Mouse (Mus musculus): ENCODE data around the gene Tango6. TPM values are rescaled to one million over a fixed set of nuclear protein-coding genes. Genes with fewer than 3 reads are reported as not detected.

Tango6 gene
- total and polyA plus RNA-seq, 2 experiments from 2014 or later = 3.0 to 6.1 TPM

DNA sequence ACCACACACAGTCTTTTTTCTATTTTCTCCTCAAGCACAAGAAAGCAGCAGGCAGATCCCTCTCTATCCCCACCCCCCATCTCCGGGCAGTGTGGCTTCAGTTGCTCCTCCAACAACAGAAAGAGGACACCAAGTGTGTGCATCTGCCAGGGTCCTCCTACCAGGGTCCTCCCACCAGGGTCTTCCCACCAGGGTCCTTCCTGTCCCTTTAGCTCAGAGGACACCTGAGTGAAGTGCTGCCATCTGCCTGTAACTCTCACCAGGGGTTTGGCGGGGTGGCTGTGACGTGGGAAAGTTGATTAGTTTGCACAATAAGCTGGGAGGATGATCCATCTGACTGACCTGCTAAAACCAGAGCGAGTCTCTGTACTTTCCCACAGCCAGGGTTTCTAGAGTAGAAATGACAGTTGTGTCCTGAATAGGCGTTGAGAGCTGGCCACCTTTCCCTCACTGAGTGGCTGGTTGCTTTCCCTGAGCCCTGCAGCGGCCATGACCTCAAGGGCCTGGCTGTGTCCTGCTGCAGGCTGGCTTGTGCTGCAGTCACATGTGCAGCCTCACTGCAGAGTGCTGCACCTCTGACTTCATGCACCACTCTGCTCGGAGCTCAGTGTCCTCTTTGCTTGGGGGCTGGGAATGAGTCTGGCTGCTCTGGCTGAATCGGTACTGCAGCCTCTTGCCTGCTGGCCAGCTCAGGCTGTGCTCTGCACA, 171.8 kb downstream of the Tango6 start:
- H3K27ac ChIP-seq (ENCODE audit: low read depth, low read length) = no peak overlapping the region
- WGBS = 40% methylated on average over 8 of the region's 8 CpGs
- H3K36me3 ChIP-seq (ENCODE audit: insufficient read depth, low read length) = no peaks in the 10 kb centered on the region
- H3K4me1 ChIP-seq (ENCODE audit: insufficient read depth, low read length) = no peaks in the 10 kb centered on the region
- H3K4me3 ChIP-seq (ENCODE audit: low read depth, low read length) = no peak overlapping the region
- H3K9ac ChIP-seq (replicated peaks; ENCODE audit: low read length, poor library complexity, severe bottlenecking) = no peak overlapping the region; the same call in 1 of the 2 replicates
- H3K9me3 ChIP-seq (ENCODE audit: low read length) = no peaks in the 10 kb centered on the region
- ATAC-seq (ENCODE audit: low FRiP score) (no peak), DNase-seq (ENCODE audit: low spot score) (no peak)
- no peak overlapping the region for H3K4me2 ChIP-seq (ENCODE audit: low read depth, low read length, poor library complexity, severe bottlenecking)
- H3K27me3 ChIP-seq (ENCODE audit: insufficient read depth, low read length) = no peaks in the 10 kb centered on the region
- peak; percentile 33 for TF ChIP-seq CTCF (IDR thresholded peaks at IDR 0.05)

DNA sequence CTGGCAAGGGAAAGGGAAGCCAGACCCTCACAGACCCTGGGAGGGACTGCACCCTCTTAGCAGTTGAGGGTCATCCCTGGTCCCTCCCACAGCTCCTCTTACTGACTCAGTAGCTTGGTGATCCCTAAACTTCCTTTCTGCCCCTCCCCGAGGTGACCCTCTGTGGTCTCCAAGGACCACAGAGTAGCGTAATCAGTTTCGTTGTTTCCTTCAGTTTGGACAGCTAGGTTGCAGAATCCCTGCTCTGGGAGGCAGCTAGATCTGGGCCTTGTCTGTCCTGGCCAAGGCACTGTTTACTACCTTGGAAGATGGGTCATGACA, 172.3 kb downstream of the Tango6 start:
- H3K27ac ChIP-seq (ENCODE audit: low read depth, low read length) = no peak overlapping the region
- no peaks in the 10 kb centered on the region for H3K9me3 ChIP-seq (ENCODE audit: low read length)
- TF ChIP-seq CTCF (IDR thresholded peaks at IDR 0.05) = no peak
- H3K4me3 ChIP-seq (ENCODE audit: low read depth, low read length) = no peak overlapping the region
- no peak for ATAC-seq (ENCODE audit: low FRiP score)
- no peaks in the 10 kb centered on the region for H3K27me3 ChIP-seq (ENCODE audit: insufficient read depth, low read length)
- H3K36me3 ChIP-seq (ENCODE audit: insufficient read depth, low read length) = no peaks in the 10 kb centered on the region
- no peaks in the 10 kb centered on the region for H3K4me1 ChIP-seq (ENCODE audit: insufficient read depth, low read length)
- no peak overlapping the region; the same call in 1 of the 2 replicates for H3K9ac ChIP-seq (replicated peaks; ENCODE audit: low read length, poor library complexity, severe bottlenecking)
- H3K4me2 ChIP-seq (ENCODE audit: low read depth, low read length, poor library complexity, severe bottlenecking) = no peak overlapping the region
- WGBS = 85% methylated on average over 3 of the region's 3 CpGs
- no peak for DNase-seq (ENCODE audit: low spot score)

DNA sequence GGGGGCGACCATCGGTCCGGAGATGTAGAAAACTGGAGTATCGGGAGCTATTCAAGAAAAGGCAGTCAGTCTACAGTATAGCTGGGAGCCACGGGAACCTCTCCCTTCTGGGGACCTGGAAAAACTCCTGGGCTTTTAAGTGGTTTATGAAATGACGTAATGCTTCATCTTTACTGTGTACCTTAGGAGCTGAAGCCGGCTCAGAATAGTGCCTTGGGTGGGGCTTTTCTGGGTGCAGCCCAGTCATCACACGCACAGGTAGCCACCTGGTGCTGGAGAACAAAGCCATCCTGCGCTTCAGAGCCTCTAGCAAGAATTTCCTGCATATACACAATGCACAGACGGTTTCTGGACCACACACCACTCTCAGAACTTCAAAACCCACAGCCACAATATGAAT, 180.0 kb downstream of the Tango6 start:
- Histone ChIP-seq H3K9ac (replicated peaks; ENCODE audit: low read length, poor library complexity, severe bottlenecking) (no peak overlapping the region), H3K4me3 (ENCODE audit: low read depth, low read length) (no peak overlapping the region), H3K27ac (ENCODE audit: low read depth, low read length) (no peak overlapping the region), H3K9me3 (ENCODE audit: low read length) (no peaks in the 10 kb centered on the region), H3K4me2 (ENCODE audit: low read depth, low read length, poor library complexity, severe bottlenecking) (no peak overlapping the region), H3K4me1 (ENCODE audit: insufficient read depth, low read length) (no peaks in the 10 kb centered on the region), H3K36me3 (ENCODE audit: insufficient read depth, low read length) (no peaks in the 10 kb centered on the region), H3K27me3 (ENCODE audit: insufficient read depth, low read length) (no peaks in the 10 kb centered on the region)
- TF ChIP-seq CTCF (IDR thresholded peaks at IDR 0.05) = no peak
- DNase-seq (ENCODE audit: low spot score) (no peak), ATAC-seq (ENCODE audit: low FRiP score) (no peak)
- WGBS = 89% methylated on average over 10 of the region's 10 CpGs

DNA sequence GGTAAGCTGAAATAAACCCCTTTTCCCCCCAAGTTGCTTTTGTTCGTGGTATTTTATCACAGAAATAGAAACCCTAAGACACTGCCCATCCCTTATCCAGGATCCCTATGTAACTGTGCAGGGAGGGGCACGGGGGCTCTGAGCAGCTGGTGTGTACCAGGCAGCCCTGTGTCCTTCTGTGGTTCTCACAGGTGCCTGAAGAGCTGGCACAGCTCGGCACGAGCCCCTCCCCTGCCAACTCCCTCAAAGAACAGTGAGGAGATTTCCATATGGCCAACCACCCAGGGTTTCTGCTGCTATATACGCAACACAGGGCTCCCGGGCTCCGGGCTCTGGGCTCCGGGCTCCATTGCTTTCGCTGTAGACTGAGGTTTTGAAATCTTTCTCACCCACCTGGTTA, 182.5 kb downstream of the Tango6 start:
- Histone ChIP-seq H3K4me2 (ENCODE audit: low read depth, low read length, poor library complexity, severe bottlenecking) (no peak overlapping the region), H3K36me3 (ENCODE audit: insufficient read depth, low read length) (no peaks in the 10 kb centered on the region), H3K9me3 (ENCODE audit: low read length) (no peaks in the 10 kb centered on the region), H3K27me3 (ENCODE audit: insufficient read depth, low read length) (peaks cover 5% of the 10 kb centered on the region; the same call in 1 of the 2 replicates), H3K9ac (replicated peaks; ENCODE audit: low read length, poor library complexity, severe bottlenecking) (no peak overlapping the region), H3K27ac (ENCODE audit: low read depth, low read length) (no peak overlapping the region), H3K4me3 (ENCODE audit: low read depth, low read length) (no peak overlapping the region), H3K4me1 (ENCODE audit: insufficient read depth, low read length) (no peaks in the 10 kb centered on the region)
- no peak for ATAC-seq (ENCODE audit: low FRiP score)
- WGBS = 75% methylated on average over 9 of the region's 9 CpGs
- peak; percentile 19 for DNase-seq (ENCODE audit: low spot score)
- no peak for TF ChIP-seq CTCF (IDR thresholded peaks at IDR 0.05)

DNA sequence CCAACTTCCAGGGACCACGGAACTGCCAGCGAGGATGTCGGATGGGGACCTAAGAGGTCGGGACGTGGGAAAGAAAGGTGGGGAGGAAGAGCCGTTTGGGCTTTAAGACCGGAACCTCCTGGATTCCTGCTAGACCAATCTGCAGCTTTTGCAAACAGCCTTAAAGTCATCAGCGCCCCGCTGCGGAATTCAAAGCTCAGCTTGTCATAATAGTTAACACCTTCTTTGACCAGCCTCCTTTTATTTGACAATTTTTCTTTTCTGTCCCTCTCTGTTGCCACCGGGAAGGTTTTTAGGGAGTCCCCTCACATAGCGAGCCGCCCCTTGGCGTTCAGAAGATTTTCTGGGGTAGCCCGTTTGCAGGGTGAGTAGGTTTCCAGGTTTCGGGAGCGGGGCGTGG, 187.2 kb downstream of the Tango6 start, which contains the start of gene Has3:
Has3 (plus strand) TSS at position 192 of the 400 bp plus-strand sequence.
- H3K9ac ChIP-seq (replicated peaks; ENCODE audit: low read length, poor library complexity, severe bottlenecking) = peak within 1 kb of the TSS; percentile 60
- peak; percentile 60 for DNase-seq (ENCODE audit: low spot score)
- peaks cover 5% of the 10 kb centered on the region; the same call in 1 of the 2 replicates for H3K27me3 ChIP-seq (ENCODE audit: insufficient read depth, low read length)
- no peak for ATAC-seq (ENCODE audit: low FRiP score)
- no peaks in the 10 kb centered on the region for H3K9me3 ChIP-seq (ENCODE audit: low read length)
- peak within 1 kb of the TSS; percentile 57 for H3K4me3 ChIP-seq (ENCODE audit: low read depth, low read length)
- H3K4me1 ChIP-seq (ENCODE audit: insufficient read depth, low read length) = peaks cover 11% of the 10 kb centered on the region; the same call in 1 of the 2 replicates
- peak within 1 kb of the TSS; percentile 95 for H3K4me2 ChIP-seq (ENCODE audit: low read depth, low read length, poor library complexity, severe bottlenecking)
- peak; percentile 42 for TF ChIP-seq CTCF (IDR thresholded peaks at IDR 0.05)
- H3K36me3 ChIP-seq (ENCODE audit: insufficient read depth, low read length) = 0 out of 2 replicates have a peak, but pooled peaks cover 5% of the 10 kb centered on the region
- under 1% methylated on average over 18 of the region's 18 CpGs for WGBS
- H3K27ac ChIP-seq (ENCODE audit: low read depth, low read length) = peak within 1 kb of the TSS; percentile 55

DNA sequence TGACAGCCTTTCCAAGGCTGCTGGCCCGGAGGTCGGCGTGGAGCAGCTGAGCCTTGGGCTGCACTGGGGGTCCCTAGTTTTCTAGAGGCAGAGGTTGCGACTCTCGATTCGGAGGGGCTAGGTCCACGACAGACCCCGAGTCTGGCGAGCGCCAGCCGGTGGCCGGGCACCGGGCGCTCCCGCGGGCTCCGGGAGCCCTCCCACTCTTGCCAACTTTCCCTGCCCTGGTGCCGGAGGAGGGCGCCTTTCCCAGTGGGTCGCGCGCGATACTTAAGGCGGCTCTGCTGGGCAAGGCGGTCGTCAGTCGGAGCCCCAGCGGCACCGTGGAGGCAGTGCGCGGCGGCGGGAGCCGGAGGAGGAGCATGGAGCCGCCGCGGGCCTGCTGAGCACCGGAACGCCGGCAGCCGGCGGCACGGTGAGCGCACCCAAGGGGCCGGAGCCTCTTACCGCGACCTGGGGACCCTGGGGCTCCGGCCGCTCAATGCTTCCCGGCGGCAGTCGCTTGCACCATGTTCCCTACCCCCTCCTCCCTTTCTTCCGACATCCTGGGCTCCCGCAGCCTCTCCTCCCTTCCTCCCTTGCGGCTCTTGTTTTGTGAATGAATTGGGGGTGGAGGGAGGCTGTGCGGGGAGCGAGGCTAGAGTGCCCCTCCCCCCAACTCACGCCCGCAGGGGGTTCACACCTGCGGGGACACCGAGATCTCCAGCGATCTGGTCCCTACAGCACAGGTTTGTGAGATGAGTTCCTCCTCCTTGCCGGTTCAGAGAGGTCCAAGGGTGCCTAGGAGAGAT, 187.9 kb downstream of the Tango6 start:
- Histone ChIP-seq H3K4me3 (ENCODE audit: low read depth, low read length) (peak overlapping the region; percentile 57), H3K27me3 (ENCODE audit: insufficient read depth, low read length) (peaks cover 5% of the 10 kb centered on the region; the same call in 1 of the 2 replicates), H3K36me3 (ENCODE audit: insufficient read depth, low read length) (0 out of 2 replicates have a peak, but pooled peaks cover 5% of the 10 kb centered on the region), H3K9ac (replicated peaks; ENCODE audit: low read length, poor library complexity, severe bottlenecking) (peak overlapping the region; percentile 60), H3K4me1 (ENCODE audit: insufficient read depth, low read length) (peaks cover 11% of the 10 kb centered on the region; the same call in 1 of the 2 replicates), H3K9me3 (ENCODE audit: low read length) (no peaks in the 10 kb centered on the region), H3K4me2 (ENCODE audit: low read depth, low read length, poor library complexity, severe bottlenecking) (peak overlapping the region; percentile 95), H3K27ac (ENCODE audit: low read depth, low read length) (peak overlapping the region; percentile 55)
- peak; percentile 59 for DNase-seq (ENCODE audit: low spot score)
- peak; percentile 55; the same call in 1 of the 2 replicates for ATAC-seq (ENCODE audit: low FRiP score)
- TF ChIP-seq CTCF (IDR thresholded peaks at IDR 0.05) = peak; percentile 59
- WGBS = 0% methylated on average over 58 of the region's 63 CpGs
